Mouse (Mus musculus): ENCODE measurements around the gene Tpsb2.

Tpsb2 gene

GRCm38 (mm10) chr17:25406011-25406441 is 39.9 kb downstream of the Tpsb2 start:
- DNase-seq (ENCODE audit: low read depth, low spot score), result no peak

- DNase-seq (ENCODE audit: low read depth, low spot score), result no peak
Observed at GRCm38 (mm10) chr17:25407352-25407751, 41.2 kb downstream of the Tpsb2 start.

- DNase-seq (ENCODE audit: low read depth, low spot score), result no peak
Observed at GRCm38 (mm10) chr17:25408302-25408999, 42.3 kb downstream of the Tpsb2 start.

- no peak for DNase-seq (ENCODE audit: low read depth, low spot score)
Observed at GRCm38 (mm10) chr17:25409621-25410020, 43.5 kb downstream of the Tpsb2 start.

GRCm38 (mm10) chr17:25410180-25410579 is 44.1 kb downstream of the Tpsb2 start:
- no peak for DNase-seq (ENCODE audit: low read depth, low spot score)

GRCm38 (mm10) chr17:25410786-25411185 is 44.7 kb downstream of the Tpsb2 start:
- no peak for DNase-seq (ENCODE audit: low read depth, low spot score)

- no peak for DNase-seq (ENCODE audit: low read depth, low spot score)
Observed at GRCm38 (mm10) chr17:25411251-25411650, 45.1 kb downstream of the Tpsb2 start.

GRCm38 (mm10) chr17:25414209-25414608 is 48.1 kb downstream of the Tpsb2 start:
- no peak for DNase-seq (ENCODE audit: low read depth, low spot score)

GRCm38 (mm10) chr17:25414917-25415316 is 48.8 kb downstream of the Tpsb2 start:
- DNase-seq (ENCODE audit: low read depth, low spot score), result no peak

- no peak for DNase-seq (ENCODE audit: low read depth, low spot score)
Observed at GRCm38 (mm10) chr17:25415421-25415913, 49.4 kb downstream of the Tpsb2 start.

GRCm38 (mm10) chr17:25416219-25416618 is 50.1 kb downstream of the Tpsb2 start:
- DNase-seq (ENCODE audit: low read depth, low spot score), result no peak

GRCm38 (mm10) chr17:25417990-25418389 is 51.9 kb downstream of the Tpsb2 start:
- DNase-seq (ENCODE audit: low read depth, low spot score), result no peak
